Mouse (Mus musculus) brain, embryonic 14.5 days (tissue): ENCODE data around the gene Nsmce3.

Experiments used
- CTCF ChIP-seq: fragments of 200-500 bp; IDR thresholded peaks from 2 replicates; pipeline ENCODE4 v1.5.1; 2012; ENCODE audit warnings: inconsistent platforms, mild to moderate bottlenecking, moderate library complexity, borderline replicate concordance; ENCODE audit not compliant: insufficient read depth, insufficient read length; ENCODE audit errors: extremely low read depth
- POLR2A ChIP-seq: fragments of 200-500 bp; IDR thresholded peaks from 2 replicates; pipeline ENCODE4 v1.6.1; 2012; ENCODE audit warnings: mild to moderate bottlenecking, inconsistent platforms, borderline replicate concordance; ENCODE audit not compliant: poor library complexity, insufficient read depth, insufficient read length, severe bottlenecking; ENCODE audit errors: extremely low read depth

DNA sequence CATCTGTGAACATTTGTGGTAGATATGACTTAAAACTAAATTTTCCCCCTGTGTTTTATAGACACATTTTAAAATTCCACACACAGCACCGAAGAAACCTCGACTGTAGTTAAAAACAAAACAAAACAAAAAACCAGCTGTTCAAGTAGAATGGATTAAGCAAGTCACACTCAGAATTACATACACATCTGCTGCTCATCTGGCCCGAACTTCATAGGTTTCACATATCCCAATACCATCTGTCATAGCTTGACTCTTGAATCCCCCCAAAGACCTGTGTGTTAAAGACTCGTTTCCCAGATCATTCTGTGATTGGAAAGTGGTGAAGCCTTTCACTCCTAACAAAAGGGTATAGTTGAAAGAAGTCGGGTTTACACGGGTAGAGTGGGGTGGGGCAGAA is 9.4 kb upstream of the Nsmce3 start:
- no peak for TF ChIP-seq CTCF
- TF ChIP-seq POLR2A, result no peak
